Mouse (Mus musculus) liver, adult 2 months (tissue): ENCODE data around the gene Pip4k2a. TPM values are rescaled to one million over a fixed set of nuclear protein-coding genes. Genes with fewer than 3 reads are reported as not detected.

Experiments
- DNase-seq: peaks from one replicate; pipeline ENCODE4 v3.0.0-alpha.2; 2011; ENCODE audit warnings: low read depth, low spot score; ENCODE audit errors: extremely low read depth
- H3K27ac ChIP-seq: fragments of 200-500 bp; replicated peaks from 2 replicates; pipeline ENCODE4 v1.5.1; 2012; ENCODE audit warnings: low read depth, mild to moderate bottlenecking, control low read depth, inconsistent platforms, low read length; ENCODE audit not compliant: insufficient read depth
- H3K27me3 ChIP-seq: fragments of 200-500 bp; 2 replicates; pipeline ENCODE4 v1.6.1; 2012; ENCODE audit warnings: mild to moderate bottlenecking, moderate library complexity, low read length, inconsistent platforms; ENCODE audit not compliant: control insufficient read depth, insufficient read depth
- H3K36me3 ChIP-seq: fragments of 200-500 bp; 2 replicates; pipeline ENCODE4 v1.6.1; 2012; ENCODE audit warnings: low read length, inconsistent platforms; ENCODE audit not compliant: control insufficient read depth, insufficient read depth
- H3K4me1 ChIP-seq: fragments of 200-500 bp; 2 replicates; pipeline ENCODE4 v1.6.1; 2011; ENCODE audit warnings: low read length; ENCODE audit not compliant: control insufficient read depth, insufficient read depth
- H3K4me3 ChIP-seq: fragments of 200-500 bp; 2 replicates; pipeline ENCODE4 v1.5.1; 2011; ENCODE audit warnings: low read depth, mild to moderate bottlenecking, control low read depth, low read length, moderate library complexity; ENCODE audit not compliant: insufficient read depth
- H3K79me2 ChIP-seq: fragments of 200-500 bp; 2 replicates; pipeline ENCODE4 v1.6.1; 2012; ENCODE audit warnings: inconsistent platforms, mild to moderate bottlenecking, low read length, moderate library complexity; ENCODE audit not compliant: control insufficient read depth, insufficient read depth
- H3K9ac ChIP-seq: fragments of 200-500 bp; 2 replicates; pipeline ENCODE4 v1.6.1; 2012; ENCODE audit warnings: low read depth, mild to moderate bottlenecking, control low read depth, inconsistent platforms, low read length
- CTCF ChIP-seq: fragments of 200-500 bp; IDR thresholded peaks from 2 replicates; pipeline ENCODE4 v1.5.1; 2011; ENCODE audit warnings: low read depth, low read length, control low read depth
- POLR2A ChIP-seq: fragments of 200-500 bp; IDR thresholded peaks from 2 replicates; pipeline ENCODE4 v1.6.1; 2011; ENCODE audit warnings: low read length, control low read depth; ENCODE audit not compliant: insufficient read depth; ENCODE audit errors: extremely low read depth
- WGBS: fragments of 180-500 bp; shearing (Covaris S2); methylation state at CpG from one replicate; pipeline ENCODE4 v1.1.7; 2018; 5-methylcytosine and 5-hydroxymethylcytosine counted together
- polyA plus RNA-seq: library from polyadenylated mRNA; depleted of rRNA; stranded (reverse); fragments of >200 nt; gene quantifications from 2 replicates; pipeline ENCODE4 v1.2.3, GENCODE M21; 2012
- total RNA-seq: library from RNA; depleted of rRNA; stranded (reverse); fragments of >200 nt; gene quantifications from 2 replicates; pipeline ENCODE4 v1.2.3, GENCODE M21; 2014

The Pip4k2a gene
- total and polyA plus RNA-seq, 2 experiments = 1.7 to 2.8 TPM

DNA sequence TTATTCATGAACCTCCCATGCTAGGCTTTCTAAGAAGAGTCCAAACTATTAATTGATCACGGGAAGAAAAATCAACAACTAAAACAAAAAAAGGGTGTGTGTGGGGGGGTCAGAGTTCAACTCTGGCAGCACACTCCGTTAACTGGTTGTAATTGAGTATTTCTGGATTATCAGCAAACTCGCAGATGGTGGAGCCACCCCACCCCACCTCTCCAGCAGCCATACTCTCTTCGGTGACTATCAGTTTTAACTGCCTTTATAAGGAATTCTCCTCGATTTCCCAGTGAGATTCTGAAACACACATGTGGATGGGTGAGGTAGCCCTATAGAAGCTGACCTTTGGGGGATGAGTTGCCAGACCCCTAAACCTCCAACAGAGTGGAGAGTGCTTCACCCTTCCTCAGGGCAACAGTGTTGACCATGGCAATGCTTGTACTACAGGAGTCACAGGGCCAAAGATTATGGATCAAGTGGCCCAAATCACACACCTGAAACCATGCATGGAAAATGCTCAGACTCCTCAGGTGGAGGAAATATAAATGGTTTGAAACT is 136.2 kb downstream of the Pip4k2a start:
- H3K36me3 ChIP-seq = no peaks in the 10 kb centered on the region
- WGBS = 67% methylated on average over 5 of the region's 5 CpGs
- H3K9ac ChIP-seq = no peak overlapping the region
- no peaks in the 10 kb centered on the region for H3K79me2 ChIP-seq
- H3K27ac ChIP-seq = no peak overlapping the region
- no peaks in the 10 kb centered on the region for H3K4me1 ChIP-seq
- no peaks in the 10 kb centered on the region for H3K27me3 ChIP-seq
- no peak for DNase-seq
- no peak overlapping the region for H3K4me3 ChIP-seq
- TF ChIP-seq CTCF (no peak), POLR2A (no peak)

DNA sequence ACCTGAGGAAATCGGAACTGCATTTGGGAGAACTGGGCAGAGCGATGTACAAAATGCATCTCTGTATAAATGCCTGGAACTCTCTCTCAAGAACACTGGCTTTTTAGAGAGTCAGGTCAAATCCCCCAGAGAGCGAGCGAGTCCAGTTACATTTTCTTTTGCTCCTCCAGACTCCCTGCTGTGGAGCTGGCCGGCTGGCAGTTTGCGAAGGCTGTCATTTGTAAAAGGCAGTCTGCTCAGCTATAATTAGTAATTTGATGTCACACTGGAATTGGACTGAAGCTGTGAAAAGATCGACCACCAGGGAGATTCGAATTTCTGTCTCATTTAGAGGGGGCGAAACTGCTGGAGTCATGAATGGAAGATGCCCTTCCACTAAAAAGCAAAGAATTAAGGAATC is 137.2 kb downstream of the Pip4k2a start:
- Histone ChIP-seq H3K79me2 (no peaks in the 10 kb centered on the region), H3K4me3 (no peak overlapping the region), H3K27ac (no peak overlapping the region), H3K4me1 (no peaks in the 10 kb centered on the region), H3K36me3 (no peaks in the 10 kb centered on the region), H3K9ac (no peak overlapping the region), H3K27me3 (no peaks in the 10 kb centered on the region)
- DNase-seq = no peak
- TF ChIP-seq CTCF (no peak), POLR2A (no peak)
- 78% methylated on average over 9 of the region's 9 CpGs for WGBS

DNA sequence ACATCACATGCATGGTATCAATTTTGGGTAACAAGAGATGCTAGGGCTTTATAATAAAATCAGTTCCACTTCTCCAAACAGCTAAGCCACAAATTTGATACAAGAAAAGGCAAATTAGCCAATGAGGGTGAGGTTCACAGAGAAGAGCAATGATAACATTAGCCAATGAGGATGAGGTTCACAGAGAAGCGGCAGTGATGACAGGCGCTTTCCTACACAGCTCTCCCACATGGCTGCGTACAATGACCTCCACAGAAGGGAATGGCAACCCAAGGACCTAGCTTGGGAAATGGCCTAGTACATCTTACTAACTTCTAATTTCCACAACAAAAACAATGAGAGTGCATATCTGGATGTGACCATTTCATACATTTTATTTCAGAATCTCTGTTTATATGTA is 140.0 kb downstream of the Pip4k2a start:
- Histone ChIP-seq H3K27me3 (no peaks in the 10 kb centered on the region), H3K4me3 (no peak overlapping the region), H3K27ac (no peak overlapping the region), H3K9ac (no peak overlapping the region), H3K36me3 (no peaks in the 10 kb centered on the region), H3K4me1 (no peaks in the 10 kb centered on the region), H3K79me2 (no peaks in the 10 kb centered on the region)
- no peak for DNase-seq
- 86% methylated on average over 3 of the region's 3 CpGs for WGBS
- TF ChIP-seq POLR2A = no peak
- no peak for TF ChIP-seq CTCF

DNA sequence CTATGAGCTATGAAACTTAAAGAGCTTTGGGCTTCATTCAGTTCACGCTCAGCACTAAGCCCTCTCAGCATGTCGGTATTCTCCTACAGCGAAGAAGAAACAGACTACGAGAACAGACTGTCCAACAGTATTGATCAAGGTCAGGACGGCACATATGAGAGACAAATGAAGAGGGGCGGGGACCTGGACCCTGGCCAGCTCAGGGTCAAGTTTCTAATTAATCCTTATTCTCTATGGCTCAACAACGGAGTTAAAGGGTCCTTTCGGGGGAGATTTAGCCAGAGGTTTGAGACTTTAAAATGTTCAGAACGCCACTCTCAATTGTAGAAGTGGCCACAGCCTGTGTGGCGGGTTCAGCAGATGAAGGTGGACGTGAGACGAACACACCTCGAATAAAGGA is 141.5 kb downstream of the Pip4k2a start:
- no peak for DNase-seq
- Histone ChIP-seq H3K4me3 (no peak overlapping the region), H3K79me2 (no peaks in the 10 kb centered on the region), H3K4me1 (no peaks in the 10 kb centered on the region), H3K27ac (no peak overlapping the region), H3K36me3 (no peaks in the 10 kb centered on the region), H3K9ac (no peak overlapping the region), H3K27me3 (no peaks in the 10 kb centered on the region)
- 79% methylated on average over 13 of the region's 13 CpGs for WGBS
- TF ChIP-seq CTCF (no peak), POLR2A (no peak)

DNA sequence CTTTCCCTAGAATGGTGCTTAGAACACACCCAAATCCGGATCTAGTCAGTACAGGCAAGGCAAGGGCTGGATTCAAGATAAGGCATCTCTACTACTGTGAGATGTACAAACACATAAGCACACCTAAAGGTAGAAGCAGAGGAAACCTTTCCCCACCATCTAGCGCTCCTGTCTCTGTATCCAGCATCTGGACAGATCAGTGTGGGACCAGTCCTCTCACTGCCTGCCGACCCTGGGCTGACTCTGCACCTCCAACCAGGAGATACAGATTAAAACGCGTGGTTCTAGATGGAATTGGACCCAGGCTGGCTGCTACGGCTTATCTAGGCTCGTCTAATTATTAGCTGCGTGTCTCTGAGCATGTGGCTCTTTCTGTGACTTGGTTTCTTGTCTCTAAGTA is 142.7 kb downstream of the Pip4k2a start:
- Histone ChIP-seq H3K36me3 (no peaks in the 10 kb centered on the region), H3K4me3 (no peak overlapping the region), H3K79me2 (no peaks in the 10 kb centered on the region), H3K4me1 (no peaks in the 10 kb centered on the region), H3K27me3 (no peaks in the 10 kb centered on the region), H3K9ac (no peak overlapping the region), H3K27ac (no peak overlapping the region)
- DNase-seq = no peak
- WGBS = 59% methylated on average over 8 of the region's 8 CpGs
- TF ChIP-seq CTCF (no peak), POLR2A (no peak)

DNA sequence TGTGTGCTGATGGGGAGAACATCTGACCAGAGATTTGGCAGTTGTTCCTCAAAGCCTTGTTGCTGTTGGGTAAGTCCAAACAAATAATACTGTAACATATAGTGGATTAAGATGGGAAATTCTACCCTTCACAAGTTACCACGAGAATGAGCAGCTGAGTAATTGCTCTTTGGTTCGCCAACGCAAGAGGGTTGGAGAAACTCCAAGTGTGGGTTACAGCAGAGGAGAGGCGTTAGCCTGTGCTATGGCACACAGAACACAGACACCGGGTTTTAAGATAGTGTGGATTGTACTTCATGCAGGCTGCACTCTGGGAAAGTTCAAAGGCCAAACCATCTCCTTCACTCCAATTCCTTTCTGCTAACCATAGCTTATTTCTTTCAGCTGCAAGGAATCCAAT is 144.6 kb downstream of the Pip4k2a start:
- Histone ChIP-seq H3K79me2 (no peaks in the 10 kb centered on the region), H3K4me1 (no peaks in the 10 kb centered on the region), H3K27ac (no peak overlapping the region), H3K27me3 (no peaks in the 10 kb centered on the region), H3K4me3 (no peak overlapping the region), H3K9ac (no peak overlapping the region), H3K36me3 (no peaks in the 10 kb centered on the region)
- TF ChIP-seq CTCF (no peak), POLR2A (no peak)
- DNase-seq = no peak
- WGBS = 88% methylated on average over 5 of the region's 5 CpGs
